Mouse (Mus musculus) CD8-positive naive resting alpha-beta T cell, adult 2 months (primary cell): ENCODE measurements at regions not wholly inside any gene's neighbourhood (a gene's known extent, or its start where the extent isn't known, plus 50 kb on each side); places are given as distances from the start of the nearest gene placed in this dataset.

ENCODE experiments used
- DNase-seq, 2 experiments: peaks; one replicate each; pipeline ENCODE4 v3.0.0; 2022; ENCODE audit warnings: low read depth in 2 of 2, low spot score in 2 of 2

DNA sequence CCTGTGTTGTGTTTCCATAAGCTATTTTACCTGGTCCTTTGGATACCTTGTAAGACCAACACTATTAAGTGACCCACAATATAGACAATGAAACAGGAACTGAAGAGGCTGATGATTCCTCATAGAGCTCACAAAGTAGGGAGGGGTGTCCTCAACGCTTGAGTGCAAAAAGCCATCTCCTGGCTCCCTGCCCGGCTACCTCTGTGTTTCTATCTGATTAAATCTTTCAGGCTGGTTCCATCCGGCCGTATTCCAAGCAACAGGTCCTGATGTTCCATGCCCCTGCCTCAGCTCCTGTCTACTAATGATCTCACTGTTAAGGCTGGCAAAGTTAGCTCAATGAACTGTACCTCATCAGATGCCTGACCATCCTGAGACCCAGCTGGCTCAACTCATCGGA, 75.3 kb upstream of the Spdye4c start:
- no peak for DNase-seq

DNA sequence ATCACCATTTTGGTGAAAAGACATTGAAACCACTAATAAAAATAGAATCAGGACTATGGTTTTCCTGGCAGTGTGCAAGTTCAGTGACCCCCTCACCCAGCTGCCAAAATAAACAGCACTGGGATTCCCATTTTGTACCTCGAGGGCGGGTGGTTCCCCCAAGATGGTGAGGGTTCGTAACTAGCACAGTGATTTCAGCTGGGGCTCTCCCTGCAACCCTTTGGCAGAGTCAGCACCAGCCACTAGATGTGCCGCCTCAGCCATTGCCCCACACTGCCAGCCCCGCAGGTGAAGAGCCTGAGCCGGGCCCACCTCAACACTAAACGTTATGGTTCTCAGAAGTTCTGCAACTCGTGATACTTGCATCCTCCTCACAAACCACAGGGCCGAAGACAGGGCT, 74.3 kb upstream of the Spdye4c start:
- DNase-seq: no peak

DNA sequence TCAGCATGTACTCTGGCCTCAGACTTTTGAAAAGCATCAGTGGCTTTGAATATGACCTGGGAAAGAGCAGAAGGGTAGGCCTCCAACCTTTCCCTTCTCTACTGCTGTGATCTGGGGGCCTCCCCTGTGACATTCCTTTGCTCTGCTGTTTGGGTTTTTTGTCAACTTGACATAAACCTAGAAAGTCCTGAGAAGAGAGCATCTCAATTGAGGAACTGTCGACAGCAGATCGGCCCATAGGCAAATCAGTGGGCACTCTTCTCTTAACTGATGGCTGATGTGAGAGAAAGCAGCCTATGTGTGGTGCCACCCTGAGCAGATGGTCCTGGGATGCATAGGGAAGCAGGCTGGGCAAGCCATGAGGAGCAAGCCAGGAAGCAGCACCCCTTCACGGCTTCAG, 72.9 kb upstream of the Spdye4c start:
- DNase-seq: no peak

DNA sequence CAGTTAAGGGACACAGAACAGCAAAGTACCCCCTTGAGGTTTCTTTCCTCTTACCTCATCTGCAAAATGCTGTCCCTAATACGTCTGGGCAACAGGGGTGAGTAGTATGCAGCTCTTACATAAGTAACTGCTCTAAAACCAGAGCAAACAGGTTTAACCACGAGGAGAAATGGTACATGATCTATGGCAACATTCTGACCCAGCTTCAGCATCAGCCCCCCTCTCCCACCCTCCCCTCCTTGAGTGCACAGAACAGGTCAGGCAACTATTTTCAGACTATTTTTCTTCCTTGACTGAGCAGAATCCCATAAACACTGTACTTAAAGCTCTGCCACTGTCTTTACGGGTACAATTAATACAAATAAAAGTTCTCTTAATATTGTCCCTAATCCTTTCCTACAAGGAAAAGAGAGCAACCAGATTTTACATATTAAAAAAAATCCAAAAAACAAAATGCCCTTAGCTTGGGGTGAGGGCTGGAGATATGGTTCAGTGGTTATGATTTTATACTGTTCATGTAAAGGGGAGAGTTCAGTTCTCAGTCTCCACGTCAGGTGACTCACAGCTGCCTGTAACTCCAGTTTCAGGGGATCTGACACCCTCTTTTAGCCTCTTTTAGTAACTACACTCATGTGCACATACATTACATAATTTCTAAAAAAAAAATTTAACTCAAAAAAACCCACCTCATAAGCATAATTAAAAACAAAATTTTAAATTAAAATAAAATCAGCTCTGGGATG, 69.1 kb upstream of the Spdye4c start:
- DNase-seq: no peak

DNA sequence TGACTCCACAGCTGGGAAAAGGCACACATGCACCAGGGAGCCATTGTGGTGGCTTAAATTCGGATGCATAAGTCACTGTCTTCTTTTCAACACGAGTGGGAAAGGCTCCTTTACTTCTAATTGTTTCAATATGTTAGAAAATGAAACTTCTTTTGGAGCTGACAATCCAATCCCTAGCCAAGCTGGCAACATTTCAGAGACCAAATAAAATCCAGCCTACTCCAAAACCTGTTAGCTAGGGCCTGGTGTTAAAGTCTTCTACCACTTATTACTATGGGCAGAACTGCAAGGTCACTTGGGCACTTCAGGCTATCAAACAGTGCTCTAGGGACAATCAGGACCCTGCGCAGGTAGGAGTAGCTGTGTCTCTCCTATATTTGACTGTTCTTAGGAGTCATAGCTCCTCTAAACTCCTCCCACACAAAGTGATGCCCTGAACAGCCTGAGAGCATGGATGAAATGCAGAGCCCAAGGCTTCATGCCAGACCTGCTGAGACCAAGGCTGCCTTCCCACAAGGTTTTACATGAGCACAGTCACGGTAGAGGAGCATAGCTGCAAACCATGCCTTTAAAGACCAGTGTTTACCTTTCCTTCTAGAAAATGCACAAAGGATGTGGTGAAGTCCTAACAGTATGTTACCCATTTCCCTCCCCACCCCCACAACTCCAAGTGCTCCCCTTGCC, 67.4 kb upstream of the Spdye4c start:
- DNase-seq: no peak

DNA sequence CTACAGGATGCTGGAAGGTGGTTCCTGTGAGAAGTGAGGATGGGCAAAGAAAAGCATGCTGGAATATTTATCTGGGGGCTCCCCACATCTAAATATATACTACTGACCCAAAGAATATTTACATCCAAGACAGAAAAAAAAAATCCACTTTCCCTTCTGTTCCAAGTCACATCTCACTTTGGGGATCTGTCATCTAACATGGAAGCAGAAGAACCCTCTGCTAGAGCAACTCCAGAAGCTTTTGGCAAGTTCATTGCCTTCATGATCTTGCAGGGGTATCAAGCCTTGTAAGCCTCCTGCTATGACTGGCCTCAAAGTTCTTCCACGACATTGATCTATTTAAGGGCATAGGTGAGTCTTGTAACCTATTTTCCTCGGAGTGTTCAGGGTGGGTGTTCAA, 64.9 kb upstream of the Spdye4c start:
- DNase-seq: no peak

DNA sequence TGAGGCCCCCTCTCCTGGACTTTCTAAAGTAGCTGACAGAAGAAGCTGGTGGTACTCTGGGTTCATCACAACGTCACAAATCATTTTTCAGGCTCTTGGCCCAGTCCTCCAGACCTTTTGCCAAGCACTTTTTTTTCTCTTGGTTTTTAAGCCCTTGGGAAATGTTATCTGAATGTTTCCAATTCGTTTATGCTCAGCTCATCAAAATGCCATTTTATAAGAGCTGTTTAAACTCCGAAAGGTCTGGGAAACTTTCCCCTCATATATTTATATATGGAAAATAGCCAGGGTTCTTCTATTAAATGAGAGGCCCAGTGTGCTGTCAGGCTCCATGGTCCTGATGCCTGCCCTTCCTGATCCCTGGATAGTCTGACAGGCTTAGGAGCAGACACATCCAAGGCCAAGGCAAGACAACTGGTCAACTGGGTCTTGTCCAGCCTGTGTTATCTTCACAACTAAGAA, 64.1 kb upstream of the Spdye4c start:
- no peak for DNase-seq

DNA sequence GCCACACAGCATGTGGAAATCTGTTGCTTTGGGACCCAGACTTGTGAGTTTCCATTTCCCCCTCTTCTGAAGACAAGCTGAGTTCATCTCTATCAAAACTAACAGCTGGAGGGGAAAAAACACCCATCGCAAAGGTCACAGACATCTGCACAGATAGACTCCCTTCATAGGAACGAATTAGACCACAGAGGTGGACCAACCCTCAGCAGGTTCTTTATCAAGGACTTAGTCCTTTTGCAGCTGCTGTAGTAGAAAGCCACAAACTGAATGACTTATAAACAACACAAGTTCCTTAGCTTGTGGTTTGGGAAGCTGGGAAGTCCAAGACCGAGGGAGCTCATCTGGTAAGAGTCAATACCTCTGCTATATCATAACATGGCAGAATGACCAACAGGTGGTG, 54.7 kb upstream of the Spdye4c start:
- no peak for DNase-seq

DNA sequence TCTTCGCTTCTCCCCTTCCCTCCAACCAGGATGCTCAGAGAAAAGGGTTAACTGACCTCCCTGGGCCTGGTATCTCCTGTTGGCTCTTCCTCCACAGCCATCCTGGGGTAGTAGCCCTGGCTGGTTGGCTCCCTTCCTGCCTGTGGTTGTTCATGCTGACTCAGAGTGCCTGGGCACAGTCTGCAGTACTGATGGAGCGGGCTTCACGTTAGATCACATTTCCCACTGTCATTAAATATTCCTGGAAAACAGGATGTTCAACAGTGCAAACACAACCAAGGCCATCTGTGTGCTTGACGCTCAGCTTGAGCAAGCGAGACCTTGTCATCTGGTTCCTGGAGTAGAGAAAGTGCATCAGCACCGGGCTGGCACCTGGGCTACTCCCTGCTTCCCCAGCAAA, 53.6 kb upstream of the Spdye4c start:
- DNase-seq: no peak

DNA sequence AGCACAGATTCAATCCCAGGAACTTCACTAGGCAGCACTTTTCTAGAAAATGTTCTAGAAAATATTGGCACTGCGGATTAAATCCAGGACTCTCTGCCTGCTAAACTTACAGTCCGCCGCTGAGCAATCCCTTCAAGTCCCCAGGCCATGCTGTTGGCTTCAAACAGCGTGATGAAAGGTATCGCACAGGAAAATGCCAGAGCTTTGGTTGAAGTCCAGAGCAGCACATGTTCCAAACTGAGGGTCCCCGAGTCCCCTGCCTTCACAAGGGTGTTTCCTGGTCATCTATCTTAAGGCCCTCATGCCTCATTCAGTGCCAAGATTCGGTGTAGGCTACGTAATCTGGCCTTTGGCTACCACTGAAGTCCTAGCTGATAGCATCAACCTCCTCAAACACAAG, 52.3 kb upstream of the Spdye4c start:
- DNase-seq: no peak
